Mouse (Mus musculus): ENCODE measurements around the gene Tspan11. TPM values are rescaled to one million over a fixed set of nuclear protein-coding genes. Genes with fewer than 3 reads are reported as not detected.

The Tspan11 gene
- total RNA-seq, 2 experiments from 2014 or later, result 1.3 to 1.5 TPM

- DNase-seq (ENCODE audit: low spot score in 2 of 2), result no peak
Measured at GRCm38 (mm10) chr6:127928682-127929081, 41.3 kb downstream of the Tspan11 start.

DNA sequence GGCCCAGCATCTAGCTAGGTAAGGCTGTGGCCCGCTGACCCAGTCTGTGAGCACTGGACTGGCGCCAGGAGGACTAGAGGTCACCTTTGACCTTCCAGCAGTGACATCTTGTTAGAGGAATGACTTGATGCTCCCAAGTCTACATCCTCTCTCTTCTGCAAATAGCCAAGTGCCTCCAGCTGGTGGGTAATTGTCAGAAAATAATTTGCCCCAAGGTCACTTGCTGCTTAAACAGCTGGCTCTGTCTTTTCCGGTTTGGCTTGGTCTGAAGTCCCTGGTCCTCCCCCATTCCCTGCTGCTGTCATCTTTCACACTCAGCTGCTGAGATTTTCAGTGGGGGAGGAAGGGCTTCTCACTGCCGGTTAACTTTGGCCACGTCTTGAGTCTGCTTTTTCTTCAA, 45.3 kb downstream of the Tspan11 start:
- no peak for DNase-seq (ENCODE audit: low spot score in 2 of 2)

DNA sequence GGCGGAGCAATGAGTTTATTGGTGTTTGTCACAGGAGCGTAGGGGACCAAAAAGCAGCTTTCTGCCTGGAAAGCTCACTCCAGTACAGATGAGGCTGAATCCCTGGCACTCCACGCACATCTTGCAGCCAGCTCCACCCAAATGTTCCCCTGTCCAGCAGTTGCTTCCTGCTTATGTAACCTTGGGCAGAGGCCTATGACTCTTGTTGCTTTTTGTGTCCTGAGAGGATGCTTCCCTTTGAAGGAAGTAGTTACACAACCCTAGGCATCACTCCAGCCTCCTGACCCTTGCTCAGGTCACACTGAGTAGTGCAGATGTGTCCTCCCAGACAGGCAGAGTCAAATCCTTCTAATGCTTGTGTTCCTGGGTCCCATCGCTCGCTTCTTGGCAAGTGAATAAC, 46.5 kb downstream of the Tspan11 start:
- no peak for DNase-seq (ENCODE audit: low spot score in 2 of 2)

DNA sequence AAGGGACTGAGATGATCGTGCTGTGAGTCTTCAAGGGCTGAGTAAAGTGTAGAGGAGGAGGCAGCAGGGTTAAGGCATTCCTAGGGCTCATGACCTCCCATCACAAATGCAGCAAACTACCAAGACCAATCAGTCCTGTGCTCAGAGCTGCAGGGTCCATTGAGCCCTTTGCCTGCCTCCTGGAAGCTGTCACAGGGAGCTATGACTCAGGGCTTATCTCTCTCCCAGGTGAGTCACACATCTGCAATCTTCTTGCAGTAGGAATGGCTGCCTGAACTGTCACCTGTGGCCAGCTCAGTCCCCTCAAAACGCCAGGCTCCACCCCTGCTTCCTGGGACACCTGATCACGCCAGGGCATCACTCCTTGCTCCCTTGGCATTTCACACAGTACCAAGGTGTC, 47.7 kb downstream of the Tspan11 start:
- DNase-seq (ENCODE audit: low spot score in 2 of 2), result no peak

GRCm38 (mm10) chr6:127942421-127942820, 55.0 kb downstream of the Tspan11 start:
- DNase-seq (ENCODE audit: low spot score in 2 of 2), result no peak

GRCm38 (mm10) chr6:127945725-127946124, 58.3 kb downstream of the Tspan11 start:
- DNase-seq (ENCODE audit: low spot score in 2 of 2), result peak; percentile 70 to 86

- no peak for DNase-seq (ENCODE audit: low spot score in 2 of 2)
Measured at GRCm38 (mm10) chr6:127948656-127949055, 61.3 kb downstream of the Tspan11 start.

- DNase-seq (ENCODE audit: low spot score in 2 of 2), result no peak
Measured at GRCm38 (mm10) chr6:127949885-127950284, 62.5 kb downstream of the Tspan11 start.

DNA sequence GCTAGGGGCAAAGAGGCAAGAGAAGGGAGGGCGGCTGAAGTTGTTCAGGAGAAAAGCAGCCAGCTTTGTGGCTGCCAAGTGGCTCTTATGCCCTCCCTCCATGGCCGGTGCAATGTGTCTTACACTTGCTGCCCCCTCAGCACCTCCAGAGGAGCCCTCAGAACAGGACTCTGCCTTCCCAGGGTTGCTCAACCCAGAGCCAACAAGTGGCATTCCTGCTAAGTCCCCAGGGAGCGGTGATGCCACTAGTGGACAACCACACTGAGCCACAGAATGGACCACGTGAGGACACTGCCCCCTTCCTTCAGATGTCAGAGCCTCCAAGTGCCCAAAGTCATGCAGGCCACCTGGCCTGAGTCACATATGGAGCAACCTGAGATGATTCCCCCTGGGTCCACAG, 65.7 kb downstream of the Tspan11 start:
- DNase-seq (ENCODE audit: low spot score in 2 of 2), result no peak

- DNase-seq (ENCODE audit: low spot score in 2 of 2), result no peak
Measured at GRCm38 (mm10) chr6:127956172-127956571, 68.8 kb downstream of the Tspan11 start.

DNA sequence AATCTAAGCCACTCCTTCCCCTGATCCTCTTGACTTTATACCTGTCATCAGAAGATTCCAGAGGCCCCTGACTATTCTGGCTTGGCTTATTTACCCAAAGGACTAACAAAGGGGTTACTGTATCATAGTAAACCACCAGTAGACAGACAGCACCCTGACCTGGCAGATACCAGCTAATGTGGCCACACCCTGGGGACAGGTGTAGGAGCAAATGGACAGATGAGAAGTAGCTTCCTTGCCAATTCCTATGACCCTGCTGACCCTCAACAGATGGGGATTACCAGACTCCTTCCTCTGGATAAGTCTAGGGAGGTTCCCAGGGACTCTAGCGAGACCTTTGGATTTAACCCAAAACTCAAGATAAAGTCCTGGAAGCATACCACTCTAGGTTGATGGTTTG, 72.8 kb downstream of the Tspan11 start:
- DNase-seq (ENCODE audit: low spot score in 2 of 2), result no peak

DNA sequence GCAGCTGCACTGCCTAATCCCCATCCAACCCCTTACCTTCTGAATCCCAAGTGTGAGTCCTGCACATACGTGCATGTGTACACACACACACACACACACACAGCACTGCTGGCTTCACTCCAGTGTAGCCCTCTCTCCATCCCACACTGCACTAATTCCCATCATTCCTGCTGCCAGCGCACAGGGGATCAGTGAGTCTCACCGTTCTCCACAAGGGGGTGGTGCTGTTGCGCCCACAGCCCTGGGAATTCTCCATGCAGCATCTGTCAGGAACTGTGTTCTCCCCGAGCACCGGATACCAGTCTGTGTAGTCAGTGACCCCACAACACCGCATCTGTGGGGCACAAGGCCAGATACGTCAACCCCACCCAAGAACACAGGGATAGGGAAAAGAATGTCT, 78.1 kb downstream of the Tspan11 start:
- peak; percentile 39 to 60 for DNase-seq (ENCODE audit: low spot score in 2 of 2)

GRCm38 (mm10) chr6:127969709-127970108, 82.3 kb downstream of the Tspan11 start:
- DNase-seq (ENCODE audit: low spot score in 2 of 2), result no peak

DNA sequence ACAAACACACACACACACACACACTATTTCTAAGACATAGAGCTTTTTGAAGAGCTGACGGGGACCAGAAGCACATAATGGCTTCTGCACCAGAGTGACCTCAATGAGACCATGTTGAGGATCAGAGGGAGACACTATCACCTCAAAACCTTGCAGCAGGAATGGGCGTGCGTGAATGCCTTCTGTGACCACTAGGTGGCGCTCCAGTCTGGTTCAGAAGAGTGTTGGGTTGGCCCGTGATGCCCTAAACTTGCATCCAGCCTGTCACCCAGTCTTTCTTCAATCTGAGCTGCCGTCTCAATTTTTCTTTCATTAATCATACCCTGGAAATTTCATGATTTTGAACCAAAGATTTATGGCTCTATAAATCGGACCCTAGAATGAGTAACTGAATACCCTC, 82.7 kb downstream of the Tspan11 start:
- DNase-seq (ENCODE audit: low spot score in 2 of 2), result peak; percentile 72 to 89

DNA sequence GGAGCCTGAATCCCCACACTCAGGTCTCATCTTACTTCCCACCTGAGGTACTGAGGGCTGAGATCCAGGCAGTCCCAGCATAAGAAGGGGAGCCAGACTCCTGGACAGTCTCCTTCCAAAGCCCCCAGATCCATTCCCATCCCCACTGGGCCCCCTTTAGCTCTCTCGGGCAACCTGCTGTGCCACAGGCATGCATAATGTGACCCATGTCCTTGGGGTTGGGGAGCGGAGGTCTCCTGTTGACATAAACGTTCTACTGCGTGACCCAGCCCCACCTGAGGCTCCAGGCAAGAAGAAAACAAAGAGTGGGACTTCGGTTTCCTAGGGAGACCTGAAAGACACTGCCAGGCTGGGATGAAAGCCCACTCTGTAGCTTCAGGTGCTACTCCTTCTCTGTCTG, 83.5 kb downstream of the Tspan11 start:
- no peak for DNase-seq (ENCODE audit: low spot score in 2 of 2)

DNA sequence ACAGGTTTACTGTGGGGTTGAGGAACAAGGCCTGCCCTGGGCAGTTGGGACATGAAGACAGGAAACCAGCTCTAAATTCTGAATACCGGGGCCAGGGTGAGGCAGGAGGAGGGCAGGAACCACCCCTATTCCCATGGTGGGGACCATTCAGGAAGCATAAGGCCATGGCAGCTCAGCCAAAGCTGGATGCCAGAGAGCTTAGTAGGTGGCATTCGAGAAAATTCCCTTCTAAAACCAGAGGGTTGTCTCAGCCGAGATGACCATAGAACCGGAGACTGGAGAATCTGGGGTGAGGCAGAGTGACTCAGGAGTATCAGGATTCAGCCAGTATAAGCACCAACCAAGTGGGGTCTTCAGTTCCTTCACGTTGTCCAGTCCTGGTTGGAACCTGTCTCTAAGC, 84.5 kb downstream of the Tspan11 start:
- DNase-seq (ENCODE audit: low spot score in 2 of 2), result no peak

DNA sequence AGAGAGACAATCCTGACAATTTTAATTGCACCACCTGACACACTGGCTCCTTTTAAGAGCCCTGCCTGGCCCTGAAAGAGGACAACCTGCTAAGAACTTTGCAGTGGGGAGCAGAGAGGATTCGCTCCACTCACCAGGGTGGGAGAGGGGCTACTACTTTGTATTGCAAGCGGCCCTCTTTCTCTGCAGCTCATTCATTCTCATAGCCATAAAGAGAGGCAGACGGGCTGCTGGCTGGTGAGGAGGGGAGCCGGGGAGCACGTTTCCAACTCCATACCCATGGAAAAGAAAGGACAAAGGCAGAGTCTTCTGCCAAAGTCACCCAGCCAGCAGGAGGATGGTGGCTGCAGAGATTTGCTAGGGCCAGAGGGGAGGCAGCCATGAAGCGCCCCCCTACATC, 86.2 kb downstream of the Tspan11 start:
- no peak for DNase-seq (ENCODE audit: low spot score in 2 of 2)

GRCm38 (mm10) chr6:127974000-127974399, 86.6 kb downstream of the Tspan11 start:
- DNase-seq (ENCODE audit: low spot score in 2 of 2), result no peak

GRCm38 (mm10) chr6:127976695-127977094, 89.3 kb downstream of the Tspan11 start:
- no peak for DNase-seq (ENCODE audit: low spot score in 2 of 2)

GRCm38 (mm10) chr6:127978941-127979340, 91.6 kb downstream of the Tspan11 start:
- no peak for DNase-seq (ENCODE audit: low spot score in 2 of 2)

DNA sequence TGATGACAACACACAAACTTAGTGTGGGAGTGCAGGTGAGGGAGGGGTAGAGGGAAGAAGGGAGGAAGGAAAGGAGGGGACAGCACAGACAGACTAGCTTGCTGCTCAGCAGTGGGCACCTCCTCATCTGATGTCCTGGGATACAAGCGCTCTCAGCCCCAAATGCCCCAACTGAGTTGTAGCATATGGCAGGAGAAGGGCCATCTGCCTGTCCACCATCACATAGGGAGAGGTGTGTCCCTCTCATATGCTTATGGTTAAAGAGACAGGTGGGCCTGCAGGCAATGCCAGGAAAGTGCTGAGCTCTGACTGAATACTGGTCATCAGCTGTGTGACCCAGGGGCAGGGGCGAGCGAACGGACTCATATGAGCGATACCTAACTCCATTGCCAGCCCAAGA, 92.4 kb downstream of the Tspan11 start:
- DNase-seq (ENCODE audit: low spot score in 2 of 2), result no peak

GRCm38 (mm10) chr6:127980381-127981045, 93.1 kb downstream of the Tspan11 start:
- DNase-seq (ENCODE audit: low spot score in 2 of 2), result no peak

DNA sequence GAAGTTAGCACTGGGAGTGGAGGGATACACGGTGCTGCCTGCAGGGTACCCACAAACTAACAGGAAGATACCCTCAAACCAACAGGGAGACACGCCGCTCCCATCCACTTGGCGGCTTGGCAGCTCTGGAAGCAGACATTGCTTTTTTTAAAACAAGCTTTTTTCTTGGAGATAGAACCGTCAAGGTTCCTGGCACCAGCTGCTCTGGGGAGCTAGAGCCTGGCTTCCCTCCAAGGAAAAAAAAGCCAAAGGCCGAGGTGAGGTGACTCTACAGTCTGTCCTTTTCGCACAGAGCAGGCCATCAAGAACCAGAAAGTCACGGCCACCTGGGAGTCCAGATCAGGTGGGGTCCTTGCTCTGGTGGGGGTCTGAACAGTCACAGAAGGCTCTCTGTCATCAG, 93.8 kb downstream of the Tspan11 start:
- no peak for DNase-seq (ENCODE audit: low spot score in 2 of 2)

DNA sequence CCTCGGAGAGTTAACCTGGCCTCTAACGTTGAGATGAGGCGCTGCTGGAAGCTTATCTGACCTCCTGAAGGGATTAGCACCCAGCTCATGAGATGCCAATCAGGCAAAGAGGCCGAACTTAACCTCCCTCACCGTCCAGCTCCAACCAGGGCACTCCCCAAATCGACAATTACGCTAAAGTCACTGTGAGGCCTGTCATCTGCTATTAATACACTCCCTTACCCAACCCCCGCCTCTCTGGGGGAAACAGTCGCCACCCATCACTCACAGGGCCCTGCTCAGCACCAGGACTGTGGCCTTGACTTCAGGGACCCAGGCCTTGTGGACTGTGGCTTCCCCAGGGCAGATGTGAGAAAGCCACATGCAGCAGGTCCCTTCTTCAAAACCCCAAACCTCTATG, 99.0 kb downstream of the Tspan11 start:
- no peak for DNase-seq (ENCODE audit: low spot score in 2 of 2)

Measured in layer of hippocampus, adult 18-20 months (tissue).